Mouse (Mus musculus) liver, embryonic 16.5 days (tissue): ENCODE measurements around the gene Clstn2. TPM values are rescaled to one million over a fixed set of nuclear protein-coding genes. Genes with fewer than 3 reads are reported as not detected.

Experiments used
- ATAC-seq: fragments of 200-750 bp; cut with Nextera tagmentation; 2 replicates; pipeline ENCODE4 v1.8.0; 2017; ENCODE audit warnings: low read depth, mild to moderate bottlenecking, moderate number of reproducible peaks, moderate library complexity
- H3K27ac ChIP-seq: fragments of 300-500 bp; sonication (generic); 2 replicates; pipeline ENCODE4 v1.5.1; 2014; ENCODE audit warnings: mild to moderate bottlenecking, low read length
- H3K27me3 ChIP-seq: fragments of 300-500 bp; sonication (generic); 2 replicates; pipeline ENCODE4 v1.6.1; 2014; ENCODE audit warnings: low read depth, low read length, mixed read lengths; ENCODE audit not compliant: control insufficient read depth, insufficient read depth
- H3K36me3 ChIP-seq: fragments of 300-500 bp; sonication (generic); 2 replicates; pipeline ENCODE4 v1.6.1; 2014; ENCODE audit warnings: mild to moderate bottlenecking; ENCODE audit not compliant: control insufficient read depth, insufficient read depth
- H3K4me1 ChIP-seq: fragments of 300-500 bp; sonication (generic); 2 replicates; pipeline ENCODE4 v1.6.1; 2014; ENCODE audit warnings: low read depth, low read length, mixed read lengths; ENCODE audit not compliant: control insufficient read depth
- H3K4me2 ChIP-seq: fragments of 300-500 bp; sonication (generic); 2 replicates; pipeline ENCODE4 v1.6.1; 2014; ENCODE audit warnings: low read depth, low read length, mixed read lengths
- H3K4me3 ChIP-seq: fragments of 300-500 bp; sonication (generic); 2 replicates; pipeline ENCODE4 v1.5.1; 2014; ENCODE audit warnings: low read depth, mild to moderate bottlenecking, low read length
- H3K9ac ChIP-seq: fragments of 300-500 bp; sonication (generic); 2 replicates; pipeline ENCODE4 v1.6.1; 2014; ENCODE audit warnings: low read depth, low read length
- H3K9me3 ChIP-seq: fragments of 300-500 bp; sonication (generic); replicated peaks from 2 replicates; pipeline ENCODE4 v1.6.1; 2016; ENCODE audit warnings: low read length; ENCODE audit not compliant: control insufficient read depth
- WGBS: fragments of 180-500 bp; shearing (Covaris S2); extraction: QIAGEN DNeasy Blood & Tissue Kit; methylation state at CpG from one replicate; pipeline ENCODE4 v1.1.7; 2014; ENCODE audit not compliant: insufficient replicate concordance; 5-methylcytosine and 5-hydroxymethylcytosine counted together
- polyA plus RNA-seq: library from polyadenylated mRNA; unstranded; fragments of >200 nt; fragmentation: Nextera tagmentation; extraction: Ambion mirVana; gene quantifications from 2 replicates; pipeline ENCODE4 v1.2.1, GENCODE M21; 2015

Clstn2 gene
- polyA plus RNA-seq, 1 experiment from 2014 or later, result 0.02 TPM

- 55% methylated on average over 4 of the region's 4 CpGs for WGBS
Observed at GRCm38 (mm10) chr9:97544359-97544758, 488.6 kb downstream of the Clstn2 start.

GRCm38 (mm10) chr9:97541419-97541818 lies 491.6 kb downstream of the Clstn2 start:
- no peaks in the 10 kb centered on the region for H3K36me3 ChIP-seq
- H3K27me3 ChIP-seq, result no peaks in the 10 kb centered on the region
- no peaks in the 10 kb centered on the region for H3K4me1 ChIP-seq
- H3K4me3 ChIP-seq, result no peak overlapping the region
- no peak for ATAC-seq
- WGBS, result 68% methylated on average over 6 of the region's 6 CpGs
- no peaks in the 10 kb centered on the region for H3K9me3 ChIP-seq
- H3K9ac ChIP-seq, result no peak overlapping the region
- H3K4me2 ChIP-seq, result no peak overlapping the region
- no peak overlapping the region for H3K27ac ChIP-seq

More at GRCm38 (mm10) chr9:97544359-97544758, 488.6 kb downstream of the Clstn2 start:
- no peaks in the 10 kb centered on the region for H3K4me1 ChIP-seq
- H3K9me3 ChIP-seq, result no peaks in the 10 kb centered on the region
- no peak for ATAC-seq
- H3K27me3 ChIP-seq, result no peaks in the 10 kb centered on the region
- no peak overlapping the region for H3K27ac ChIP-seq
- no peak overlapping the region for H3K4me2 ChIP-seq
- no peak overlapping the region for H3K9ac ChIP-seq
- no peak overlapping the region for H3K4me3 ChIP-seq
- no peaks in the 10 kb centered on the region for H3K36me3 ChIP-seq

- H3K4me2 ChIP-seq, result no peak overlapping the region
- 58% methylated on average over 8 of the region's 8 CpGs for WGBS
- no peak overlapping the region for H3K4me3 ChIP-seq
- H3K27me3 ChIP-seq, result no peaks in the 10 kb centered on the region
- no peak overlapping the region for H3K27ac ChIP-seq
- H3K4me1 ChIP-seq, result no peaks in the 10 kb centered on the region
- no peak for ATAC-seq
- H3K9me3 ChIP-seq, result no peaks in the 10 kb centered on the region
- H3K36me3 ChIP-seq, result no peaks in the 10 kb centered on the region
- no peak overlapping the region for H3K9ac ChIP-seq
Observed at GRCm38 (mm10) chr9:97538075-97538779, 494.8 kb downstream of the Clstn2 start.

GRCm38 (mm10) chr9:97534196-97534595 lies 498.8 kb downstream of the Clstn2 start:
- H3K9ac ChIP-seq, result no peak overlapping the region
- no peak overlapping the region for H3K27ac ChIP-seq
- no peak overlapping the region for H3K4me3 ChIP-seq
- WGBS, result 59% methylated on average over 2 of the region's 2 CpGs
- no peaks in the 10 kb centered on the region for H3K9me3 ChIP-seq
- no peaks in the 10 kb centered on the region for H3K27me3 ChIP-seq
- no peak overlapping the region for H3K4me2 ChIP-seq
- no peaks in the 10 kb centered on the region for H3K36me3 ChIP-seq
- no peaks in the 10 kb centered on the region for H3K4me1 ChIP-seq
- no peak for ATAC-seq

GRCm38 (mm10) chr9:97533306-97533705 lies 499.7 kb downstream of the Clstn2 start:
- Histone ChIP-seq H3K4me2 (no peak overlapping the region), H3K36me3 (no peaks in the 10 kb centered on the region), H3K4me3 (no peak overlapping the region), H3K27me3 (no peaks in the 10 kb centered on the region), H3K9me3 (no peaks in the 10 kb centered on the region), H3K4me1 (no peaks in the 10 kb centered on the region), H3K27ac (no peak overlapping the region), H3K9ac (no peak overlapping the region)
- WGBS, result 59% methylated on average over 3 of the region's 3 CpGs
- no peak for ATAC-seq

GRCm38 (mm10) chr9:97532536-97532935 lies 500.4 kb downstream of the Clstn2 start:
- H3K4me2 ChIP-seq, result no peak overlapping the region
- no peaks in the 10 kb centered on the region for H3K36me3 ChIP-seq
- no peaks in the 10 kb centered on the region for H3K4me1 ChIP-seq
- WGBS, result 82% methylated on average over 13 of the region's 13 CpGs
- no peaks in the 10 kb centered on the region for H3K9me3 ChIP-seq
- H3K9ac ChIP-seq, result no peak overlapping the region
- H3K4me3 ChIP-seq, result no peak overlapping the region
- no peak for ATAC-seq
- no peak overlapping the region for H3K27ac ChIP-seq
- no peaks in the 10 kb centered on the region for H3K27me3 ChIP-seq

- Histone ChIP-seq H3K27me3 (no peaks in the 10 kb centered on the region), H3K9ac (no peak overlapping the region), H3K36me3 (no peaks in the 10 kb centered on the region), H3K4me2 (no peak overlapping the region), H3K9me3 (no peaks in the 10 kb centered on the region), H3K4me1 (no peaks in the 10 kb centered on the region), H3K27ac (no peak overlapping the region), H3K4me3 (no peak overlapping the region)
- 77% methylated on average over 1 of the region's 1 CpGs for WGBS
- no peak for ATAC-seq
Observed at GRCm38 (mm10) chr9:97527926-97528325, 505.1 kb downstream of the Clstn2 start.

- no peak for ATAC-seq
- 53% methylated on average over 1 of the region's 1 CpGs for WGBS
- Histone ChIP-seq H3K4me1 (no peaks in the 10 kb centered on the region), H3K36me3 (no peaks in the 10 kb centered on the region), H3K27me3 (no peaks in the 10 kb centered on the region), H3K4me3 (no peak overlapping the region), H3K27ac (no peak overlapping the region), H3K4me2 (no peak overlapping the region), H3K9ac (no peak overlapping the region), H3K9me3 (no peaks in the 10 kb centered on the region)
Observed at GRCm38 (mm10) chr9:97527276-97527675, 505.7 kb downstream of the Clstn2 start.

GRCm38 (mm10) chr9:97525563-97525962 lies 507.4 kb downstream of the Clstn2 start:
- Histone ChIP-seq H3K9me3 (no peaks in the 10 kb centered on the region), H3K4me1 (no peaks in the 10 kb centered on the region), H3K27ac (no peak overlapping the region), H3K9ac (no peak overlapping the region), H3K4me2 (no peak overlapping the region), H3K27me3 (no peaks in the 10 kb centered on the region), H3K36me3 (no peaks in the 10 kb centered on the region), H3K4me3 (no peak overlapping the region)
- no peak for ATAC-seq
- WGBS, result 64% methylated on average over 3 of the region's 3 CpGs
